Mouse (Mus musculus) hindbrain, embryonic 12.5 days (tissue): ENCODE measurements around the gene Adam12. TPM values are rescaled to one million over a fixed set of nuclear protein-coding genes. Genes with fewer than 3 reads are reported as not detected.

Experiments used
- ATAC-seq: fragments of 200-750 bp; cut with Nextera tagmentation; 2 replicates; pipeline ENCODE4 v1.8.0; 2017; ENCODE audit warnings: moderate TSS enrichment; ENCODE audit not compliant: low FRiP score
- H3K27ac ChIP-seq: fragments of 300-500 bp; sonication (generic); 2 replicates; pipeline ENCODE4 v1.5.1; 2016; ENCODE audit warnings: mild to moderate bottlenecking
- H3K27me3 ChIP-seq: fragments of 300-500 bp; sonication (generic); 2 replicates; pipeline ENCODE4 v1.6.1; 2016; ENCODE audit warnings: mild to moderate bottlenecking
- H3K36me3 ChIP-seq: fragments of 300-500 bp; sonication (generic); 2 replicates; pipeline ENCODE4 v1.6.1; 2016; ENCODE audit warnings: mild to moderate bottlenecking
- H3K4me1 ChIP-seq: fragments of 300-500 bp; sonication (generic); 2 replicates; pipeline ENCODE4 v1.6.1; 2016
- H3K4me2 ChIP-seq: fragments of 300-500 bp; sonication (generic); replicated peaks from 2 replicates; pipeline ENCODE4 v1.6.1; 2016; ENCODE audit warnings: mild to moderate bottlenecking
- H3K4me3 ChIP-seq: fragments of 300-500 bp; sonication (generic); 2 replicates; pipeline ENCODE4 v1.5.1; 2016; ENCODE audit warnings: mild to moderate bottlenecking
- H3K9ac ChIP-seq: fragments of 300-500 bp; sonication (generic); 2 replicates; pipeline ENCODE4 v1.6.1; 2016; ENCODE audit warnings: mild to moderate bottlenecking, moderate library complexity
- H3K9me3 ChIP-seq: fragments of 300-500 bp; sonication (generic); replicated peaks from 2 replicates; pipeline ENCODE4 v1.6.1; 2016; ENCODE audit warnings: mild to moderate bottlenecking
- WGBS: fragments of 180-500 bp; shearing (Covaris S2); methylation state at CpG from one replicate; pipeline ENCODE4 v1.1.7; 2016; 5-methylcytosine and 5-hydroxymethylcytosine counted together
- polyA plus RNA-seq: library from polyadenylated mRNA; unstranded; fragments of >200 nt; fragmentation: Nextera tagmentation; extraction: Ambion mirVana; gene quantifications from 2 replicates; pipeline ENCODE4 v1.2.1, GENCODE M21; 2016

Adam12 gene
- polyA plus RNA-seq, 1 experiment from 2014 or later, result 3.5 TPM

- no peak overlapping the region for H3K9ac ChIP-seq
- no peak overlapping the region for H3K4me3 ChIP-seq
- H3K27me3 ChIP-seq, result no peaks in the 10 kb centered on the region; the same call in 1 of the 2 replicates
- H3K27ac ChIP-seq, result no peak overlapping the region
- no peaks in the 10 kb centered on the region for H3K36me3 ChIP-seq
- no peaks in the 10 kb centered on the region for H3K9me3 ChIP-seq
- ATAC-seq, result no peak
- WGBS, result 75% methylated on average over 3 of the region's 3 CpGs
- H3K4me2 ChIP-seq, result no peak overlapping the region
- no peaks in the 10 kb centered on the region for H3K4me1 ChIP-seq
Observed at GRCm38 (mm10) chr7:134090764-134091163, 141.2 kb downstream of the Adam12 start.

DNA sequence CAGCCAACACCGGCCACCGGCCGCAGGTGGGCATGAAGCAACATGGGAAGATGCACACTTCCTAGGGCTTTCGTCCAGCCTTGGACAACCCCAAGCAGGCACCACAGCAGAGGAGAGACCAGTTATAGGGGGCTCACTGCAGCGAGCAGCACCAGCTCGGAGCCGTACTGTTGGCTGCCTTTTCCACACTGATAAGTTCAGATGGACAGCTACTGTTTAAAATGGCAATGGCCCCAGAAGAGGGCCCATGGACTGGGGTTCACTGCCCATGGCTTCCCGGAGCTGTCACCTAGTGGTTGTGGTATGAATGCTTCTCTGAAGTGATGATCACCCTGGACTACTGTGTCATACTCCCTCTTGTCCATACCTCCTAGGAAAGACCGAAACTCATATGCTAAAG is 141.7 kb downstream of the Adam12 start:
- Histone ChIP-seq H3K36me3 (no peaks in the 10 kb centered on the region), H3K27me3 (no peaks in the 10 kb centered on the region; the same call in 1 of the 2 replicates), H3K9ac (no peak overlapping the region), H3K4me3 (no peak overlapping the region), H3K4me1 (no peaks in the 10 kb centered on the region), H3K27ac (no peak overlapping the region), H3K4me2 (no peak overlapping the region), H3K9me3 (no peaks in the 10 kb centered on the region)
- 95% methylated on average over 9 of the region's 9 CpGs for WGBS
- ATAC-seq, result no peak

DNA sequence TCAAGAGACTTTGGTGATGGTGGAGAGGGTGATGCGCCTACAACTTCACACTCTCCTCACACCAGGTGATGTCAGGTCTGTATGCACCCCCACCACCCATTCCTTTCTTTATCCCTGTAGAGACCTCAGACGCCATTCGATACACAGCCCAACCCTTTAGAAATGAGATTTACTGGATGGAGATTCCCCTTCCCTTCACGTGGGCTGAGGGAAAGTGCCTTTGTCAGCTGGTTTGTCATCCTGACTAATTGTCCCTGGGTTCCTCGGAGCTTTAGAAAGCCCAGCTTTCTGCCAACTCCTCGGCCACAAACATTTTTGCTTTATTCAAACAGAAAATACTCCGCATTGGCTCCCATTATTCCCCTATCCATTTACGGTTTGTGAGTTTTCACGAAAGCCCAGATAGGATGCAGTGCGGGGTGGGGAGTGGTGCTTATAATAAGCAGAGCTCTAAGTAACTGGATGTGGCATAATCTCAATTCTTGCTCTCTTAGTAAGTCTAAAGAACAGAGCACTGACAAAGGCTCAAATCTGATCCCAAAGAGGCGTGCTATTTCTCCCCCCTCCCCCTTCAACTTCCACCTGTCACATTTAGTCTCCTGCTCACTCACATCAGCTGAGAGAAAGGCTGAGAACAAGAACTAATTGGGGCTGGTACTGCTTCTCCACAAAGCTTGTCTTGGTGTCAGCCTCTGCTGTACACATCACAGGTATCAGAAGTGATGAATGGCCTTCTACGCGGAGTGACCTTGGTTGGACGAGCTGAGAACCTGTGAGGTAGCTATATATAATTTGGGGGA is 143.2 kb downstream of the Adam12 start:
- Histone ChIP-seq H3K4me3 (no peak overlapping the region), H3K4me1 (no peaks in the 10 kb centered on the region), H3K27ac (no peak overlapping the region), H3K9ac (no peak overlapping the region), H3K27me3 (no peaks in the 10 kb centered on the region; the same call in 1 of the 2 replicates), H3K4me2 (no peak overlapping the region), H3K9me3 (no peaks in the 10 kb centered on the region), H3K36me3 (no peaks in the 10 kb centered on the region)
- ATAC-seq, result no peak
- WGBS, result 80% methylated on average over 14 of the region's 14 CpGs

DNA sequence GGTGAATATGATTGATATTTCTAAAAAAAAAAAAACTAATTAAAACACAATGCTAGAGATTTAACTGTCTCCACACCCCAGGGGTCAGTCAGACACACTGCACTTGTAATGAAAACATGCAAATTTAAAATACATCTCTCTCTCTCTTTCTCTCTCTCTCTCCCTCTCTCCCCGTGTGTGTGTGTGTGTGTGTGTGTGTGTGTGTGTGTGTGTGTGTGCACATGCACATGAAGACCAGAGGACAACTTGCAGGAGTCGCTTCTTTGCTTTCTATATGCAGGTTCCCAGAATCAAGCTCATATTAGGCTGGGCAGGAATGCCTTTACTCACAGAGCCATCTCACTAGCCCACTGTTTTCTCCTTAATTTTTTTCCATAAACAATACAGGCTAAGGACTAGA is 146.6 kb downstream of the Adam12 start:
- H3K4me3 ChIP-seq, result no peak overlapping the region
- 60% methylated on average over 2 of the region's 2 CpGs for WGBS
- no peak for ATAC-seq

GRCm38 (mm10) chr7:134084926-134085325 is 147.0 kb downstream of the Adam12 start:
- no peak overlapping the region for H3K4me2 ChIP-seq
- no peak overlapping the region for H3K9ac ChIP-seq
- no peak overlapping the region for H3K27ac ChIP-seq
- no peak overlapping the region for H3K4me3 ChIP-seq
- H3K36me3 ChIP-seq, result no peaks in the 10 kb centered on the region
- no peaks in the 10 kb centered on the region for H3K9me3 ChIP-seq
- H3K4me1 ChIP-seq, result no peaks in the 10 kb centered on the region
- H3K27me3 ChIP-seq, result no peaks in the 10 kb centered on the region
- ATAC-seq, result no peak

More for the DNA sequence above, 146.6 kb downstream of the Adam12 start:
- no peak overlapping the region for H3K4me2 ChIP-seq
- H3K4me1 ChIP-seq, result no peaks in the 10 kb centered on the region
- H3K9ac ChIP-seq, result no peak overlapping the region
- no peaks in the 10 kb centered on the region; the same call in 1 of the 2 replicates for H3K27me3 ChIP-seq
- no peak overlapping the region for H3K27ac ChIP-seq
- H3K9me3 ChIP-seq, result no peaks in the 10 kb centered on the region
- H3K36me3 ChIP-seq, result no peaks in the 10 kb centered on the region

- WGBS, result 84% methylated on average over 8 of the region's 8 CpGs
- Histone ChIP-seq H3K27ac (no peak overlapping the region), H3K27me3 (no peaks in the 10 kb centered on the region), H3K9me3 (no peaks in the 10 kb centered on the region), H3K4me1 (no peaks in the 10 kb centered on the region), H3K9ac (no peak overlapping the region), H3K4me2 (no peak overlapping the region), H3K4me3 (no peak overlapping the region), H3K36me3 (no peaks in the 10 kb centered on the region)
- ATAC-seq, result no peak
Observed at GRCm38 (mm10) chr7:134081307-134082072, 150.5 kb downstream of the Adam12 start.

- Histone ChIP-seq H3K4me2 (no peak overlapping the region), H3K27ac (no peak overlapping the region), H3K4me3 (no peak overlapping the region), H3K9me3 (no peaks in the 10 kb centered on the region), H3K4me1 (no peaks in the 10 kb centered on the region), H3K9ac (no peak overlapping the region), H3K36me3 (no peaks in the 10 kb centered on the region), H3K27me3 (no peaks in the 10 kb centered on the region)
- 86% methylated on average over 17 of the region's 17 CpGs for WGBS
- no peak for ATAC-seq
Observed at GRCm38 (mm10) chr7:134079980-134080725, 151.8 kb downstream of the Adam12 start.

DNA sequence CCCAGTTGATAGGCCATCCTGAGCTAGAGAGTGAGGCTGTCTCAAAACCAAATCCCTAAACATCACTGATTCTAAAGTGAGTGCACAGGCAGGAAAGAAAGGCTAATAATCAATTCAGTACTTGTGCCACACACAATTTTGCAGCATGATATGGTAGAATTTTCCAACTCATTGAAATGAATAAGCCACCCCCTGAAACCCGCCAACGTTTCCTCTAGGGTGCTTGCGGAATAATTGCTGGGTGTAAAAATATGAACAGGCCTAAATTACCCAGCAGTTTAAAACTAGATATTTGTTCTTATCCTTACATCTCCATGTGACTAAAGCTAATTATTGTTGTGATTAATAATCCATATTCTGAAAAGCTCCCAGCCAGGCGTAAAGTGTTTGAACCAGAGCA is 154.3 kb downstream of the Adam12 start:
- ATAC-seq, result no peak
- 95% methylated on average over 4 of the region's 4 CpGs for whole genome bisulfite sequencing
- Histone ChIP-seq H3K36me3 (no peaks in the 10 kb centered on the region), H3K9ac (no peak overlapping the region), H3K9me3 (no peaks in the 10 kb centered on the region), H3K4me3 (no peak overlapping the region), H3K4me1 (no peaks in the 10 kb centered on the region), H3K27me3 (no peaks in the 10 kb centered on the region), H3K4me2 (no peak overlapping the region), H3K27ac (no peak overlapping the region)

DNA sequence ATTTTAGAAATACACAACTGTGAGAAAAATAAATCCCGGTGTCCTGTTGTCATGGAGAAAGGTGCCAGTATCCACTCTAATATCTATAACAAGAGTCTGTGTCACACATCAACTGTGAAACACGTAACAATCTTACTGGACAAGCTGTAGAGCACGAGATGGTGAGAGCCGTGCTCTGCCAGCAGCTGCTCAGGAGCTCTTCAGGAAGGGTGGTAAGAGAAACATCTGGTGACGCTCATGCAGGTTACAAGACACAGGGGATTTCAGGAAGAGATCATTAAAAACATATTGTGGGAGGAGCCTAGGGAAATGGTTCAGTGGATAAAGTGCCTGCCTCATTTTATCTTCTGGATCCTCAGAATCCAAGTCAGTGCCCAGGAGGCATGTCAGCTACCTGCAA is 158.9 kb downstream of the Adam12 start:
- no peak overlapping the region for H3K9ac ChIP-seq
- WGBS, result 82% methylated on average over 5 of the region's 5 CpGs
- H3K4me3 ChIP-seq, result no peak overlapping the region
- no peak overlapping the region for H3K27ac ChIP-seq
- H3K4me1 ChIP-seq, result no peaks in the 10 kb centered on the region
- H3K4me2 ChIP-seq, result no peak overlapping the region
- no peaks in the 10 kb centered on the region for H3K36me3 ChIP-seq
- no peak for ATAC-seq
- H3K27me3 ChIP-seq, result no peaks in the 10 kb centered on the region
- no peaks in the 10 kb centered on the region for H3K9me3 ChIP-seq

- H3K9me3 ChIP-seq, result no peaks in the 10 kb centered on the region
- 84% methylated on average over 11 of the region's 11 CpGs for WGBS
Observed at GRCm38 (mm10) chr7:134071153-134071885, 160.6 kb downstream of the Adam12 start.

GRCm38 (mm10) chr7:134062629-134063028 is 169.3 kb downstream of the Adam12 start:
- H3K9ac ChIP-seq, result no peak overlapping the region
- WGBS, result 83% methylated on average over 4 of the region's 4 CpGs
- ATAC-seq, result no peak
- H3K27me3 ChIP-seq, result no peaks in the 10 kb centered on the region
- H3K4me3 ChIP-seq, result no peak overlapping the region
- no peak overlapping the region for H3K4me2 ChIP-seq
- no peaks in the 10 kb centered on the region for H3K4me1 ChIP-seq
- H3K27ac ChIP-seq, result no peak overlapping the region
- H3K9me3 ChIP-seq, result no peaks in the 10 kb centered on the region
- no peaks in the 10 kb centered on the region for H3K36me3 ChIP-seq

More at GRCm38 (mm10) chr7:134071153-134071885, 160.6 kb downstream of the Adam12 start:
- no peak for ATAC-seq
- H3K27ac ChIP-seq, result no peak overlapping the region
- H3K27me3 ChIP-seq, result no peaks in the 10 kb centered on the region
- H3K4me3 ChIP-seq, result no peak overlapping the region
- no peaks in the 10 kb centered on the region for H3K4me1 ChIP-seq
- H3K9ac ChIP-seq, result no peak overlapping the region
- no peak overlapping the region for H3K4me2 ChIP-seq
- no peaks in the 10 kb centered on the region for H3K36me3 ChIP-seq

DNA sequence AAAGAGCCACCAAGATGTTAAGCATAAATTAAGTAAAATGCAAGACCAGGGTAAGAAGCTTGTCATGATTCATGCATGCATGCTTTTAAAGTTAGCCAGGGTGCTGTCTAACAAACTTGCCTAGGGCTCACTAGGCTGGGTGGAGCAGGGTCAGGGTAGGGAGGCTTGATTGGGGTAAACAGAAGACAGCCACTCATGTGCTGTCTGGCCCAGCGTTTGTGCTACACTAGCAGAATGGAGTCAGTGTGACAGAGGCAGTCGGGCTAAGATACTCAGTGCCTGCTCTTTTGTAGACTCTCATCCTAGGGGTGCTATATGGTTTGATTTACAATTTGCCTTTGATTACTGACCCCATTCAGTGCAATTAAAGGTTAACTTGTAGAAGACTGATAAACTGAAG is 179.5 kb downstream of the Adam12 start:
- Histone ChIP-seq H3K9me3 (no peaks in the 10 kb centered on the region), H3K4me2 (no peak overlapping the region), H3K27me3 (no peaks in the 10 kb centered on the region), H3K4me3 (no peak overlapping the region), H3K36me3 (no peaks in the 10 kb centered on the region), H3K4me1 (no peaks in the 10 kb centered on the region), H3K9ac (no peak overlapping the region), H3K27ac (no peak overlapping the region)
- 64% methylated on average over 2 of the region's 2 CpGs for WGBS
- no peak for ATAC-seq
